Mouse (Mus musculus) naive thymus-derived CD4-positive, alpha-beta T cell, adult 2 months (primary cell): Measurements from ENCODE around the gene Gns.

Source experiments
- DNase-seq: peaks from one replicate; pipeline ENCODE4 v3.0.0-alpha.2; 2011; ENCODE audit warnings: low read depth

The Gns gene

DNA sequence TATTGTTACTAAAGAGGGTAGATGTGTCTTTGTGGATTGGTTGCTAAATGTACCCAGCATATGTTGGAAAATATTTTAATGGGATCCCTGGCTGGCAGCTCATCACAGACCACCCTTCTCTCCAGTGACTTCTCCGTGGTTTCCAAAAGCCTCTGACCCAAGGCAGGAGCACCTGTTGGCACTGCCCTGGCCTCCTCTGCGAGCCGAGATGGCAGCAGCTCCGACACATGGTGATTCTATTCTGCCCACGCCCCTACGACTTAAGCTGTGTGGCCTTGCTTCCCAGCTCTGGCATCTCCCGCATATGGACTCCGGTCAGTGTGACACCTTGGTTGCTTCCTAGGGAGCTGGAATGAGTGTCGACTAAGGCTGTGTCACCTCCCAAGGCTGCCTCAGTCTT, 38.2 kb downstream of the Gns start:
- no peak for DNase-seq

DNA sequence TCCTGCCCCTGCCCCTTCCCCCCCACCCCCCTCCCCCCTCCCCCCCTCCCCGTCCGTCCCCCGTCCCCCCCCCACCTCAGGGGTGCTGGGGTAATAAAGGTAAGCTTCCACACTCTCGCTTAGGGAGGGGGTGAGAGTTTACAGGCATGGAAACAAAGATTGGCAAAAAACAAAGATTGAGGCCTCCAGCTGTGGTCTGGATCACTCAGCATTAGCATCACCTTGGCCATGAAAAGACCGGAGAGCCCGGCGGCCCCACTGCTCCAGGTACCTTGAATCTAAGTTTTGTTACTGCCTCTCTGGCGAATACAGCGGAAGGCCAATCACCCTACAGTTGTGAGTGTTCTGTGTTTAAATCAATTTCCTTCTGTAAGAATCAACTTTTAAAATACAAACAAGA, 39.1 kb downstream of the Gns start:
- no peak for DNase-seq

DNA sequence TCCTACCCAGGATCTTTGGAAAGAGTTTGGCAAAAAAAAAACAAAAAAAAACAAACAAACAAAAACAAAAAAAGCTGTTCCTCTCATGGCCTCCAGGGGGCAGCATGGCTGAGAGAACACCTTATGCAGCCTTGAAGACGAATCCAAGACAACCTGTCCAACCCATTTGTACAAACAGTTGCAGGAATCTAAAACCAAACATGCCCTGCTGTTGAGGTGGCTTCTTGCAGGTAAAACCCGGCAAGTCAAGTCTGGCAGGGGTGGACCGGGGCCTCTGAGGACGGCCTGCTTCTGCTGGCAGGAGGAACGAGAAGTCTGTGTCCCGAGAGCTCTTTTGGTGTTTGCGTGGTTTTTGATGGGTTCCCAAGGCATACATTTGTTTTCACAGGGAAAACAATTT, 44.8 kb downstream of the Gns start:
- DNase-seq = peak; percentile 82

DNA sequence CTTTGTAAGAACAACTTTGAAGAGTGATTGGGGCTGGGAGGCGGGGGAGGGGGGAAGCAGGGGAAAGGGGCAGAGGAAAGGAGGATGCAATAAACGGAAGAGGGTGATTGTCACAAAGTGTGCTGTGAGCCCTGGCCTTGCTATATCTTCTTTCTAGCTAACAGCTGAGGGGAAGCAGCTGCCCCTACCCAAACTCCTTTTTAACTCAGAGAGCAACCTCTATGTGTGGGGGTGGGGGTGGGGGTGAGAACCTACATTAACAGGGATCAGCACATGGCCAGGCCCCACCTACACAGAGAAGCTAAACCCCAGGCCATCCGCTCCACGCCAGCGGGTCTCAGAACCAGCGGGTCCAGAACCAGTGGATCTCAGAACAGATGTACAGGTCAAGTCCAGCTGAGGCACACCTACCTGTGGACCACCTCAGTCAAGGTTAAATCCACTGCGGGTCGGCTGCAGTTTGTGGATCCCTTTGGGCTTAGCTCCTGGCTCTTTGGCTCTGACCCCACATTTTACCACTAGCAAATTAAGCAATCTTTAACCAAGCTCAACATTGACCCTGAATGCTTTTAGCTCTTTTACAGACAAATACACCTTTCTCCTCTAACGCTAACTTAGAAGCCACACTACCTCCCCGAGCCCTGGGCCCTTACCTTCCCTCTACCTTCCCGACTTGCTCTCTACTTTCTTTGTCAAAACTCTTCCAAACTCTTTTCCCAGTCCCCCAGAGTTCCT, 47.0 kb downstream of the Gns start:
- no peak for DNase-seq

DNA sequence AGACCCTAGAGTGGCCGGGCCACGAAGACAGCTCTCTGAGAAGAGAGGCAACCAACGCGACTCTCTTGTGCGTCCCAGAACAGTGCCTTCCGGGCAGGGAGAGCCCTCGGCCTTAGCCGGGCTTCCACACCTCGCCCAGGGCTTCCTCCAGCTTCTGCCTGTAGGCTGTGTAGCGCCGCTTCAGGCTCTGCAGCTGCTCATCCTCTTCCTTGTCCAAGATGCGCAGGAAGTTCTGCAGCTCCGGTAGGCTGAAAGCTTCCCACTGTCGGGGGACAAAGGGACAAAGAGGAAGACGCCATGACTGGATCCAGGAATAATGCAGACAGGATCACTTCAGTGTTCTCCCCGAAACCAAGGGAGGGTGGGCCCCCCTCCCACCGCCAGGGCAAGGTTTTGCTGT, 47.9 kb downstream of the Gns start:
- no peak for DNase-seq

DNA sequence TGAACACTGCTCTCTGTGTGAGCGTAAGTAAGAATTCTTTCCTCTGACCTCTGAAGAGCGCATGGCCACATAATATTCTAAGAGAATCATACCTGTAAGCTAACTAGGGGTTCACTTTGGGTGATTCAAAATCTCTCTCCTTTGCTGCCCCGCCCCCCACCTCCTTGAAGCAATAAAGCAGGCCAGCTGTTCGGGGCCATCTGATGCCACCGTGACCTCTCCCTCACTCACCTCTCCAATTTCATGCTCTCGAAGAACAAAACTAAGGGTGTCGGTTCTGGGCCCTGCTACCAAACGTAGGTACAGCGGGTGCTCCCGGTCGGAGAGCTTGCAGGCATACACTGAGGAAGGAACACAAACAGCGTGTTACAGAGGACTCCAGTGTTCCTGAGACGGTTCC, 49.2 kb downstream of the Gns start:
- DNase-seq = no peak

DNA sequence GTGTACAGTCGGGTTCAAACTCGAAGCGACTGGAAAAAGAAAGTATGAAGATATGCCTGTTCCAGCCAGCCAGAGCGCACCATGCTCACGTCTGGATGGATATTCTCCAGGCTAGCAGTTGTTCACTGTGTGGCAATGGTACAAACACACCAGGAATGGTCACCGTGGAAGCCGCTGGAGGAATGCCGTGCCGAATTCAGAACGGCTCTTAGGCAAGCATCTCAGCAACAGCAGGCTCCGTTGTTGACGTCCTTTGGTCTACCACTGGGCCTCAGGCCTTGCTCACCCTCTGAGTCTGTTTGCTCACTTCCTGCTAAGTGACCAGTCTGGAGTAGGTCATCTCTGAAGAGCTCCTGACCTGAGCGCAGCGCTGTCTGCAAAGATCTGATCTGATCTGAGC, 53.9 kb downstream of the Gns start:
- no peak for DNase-seq

DNA sequence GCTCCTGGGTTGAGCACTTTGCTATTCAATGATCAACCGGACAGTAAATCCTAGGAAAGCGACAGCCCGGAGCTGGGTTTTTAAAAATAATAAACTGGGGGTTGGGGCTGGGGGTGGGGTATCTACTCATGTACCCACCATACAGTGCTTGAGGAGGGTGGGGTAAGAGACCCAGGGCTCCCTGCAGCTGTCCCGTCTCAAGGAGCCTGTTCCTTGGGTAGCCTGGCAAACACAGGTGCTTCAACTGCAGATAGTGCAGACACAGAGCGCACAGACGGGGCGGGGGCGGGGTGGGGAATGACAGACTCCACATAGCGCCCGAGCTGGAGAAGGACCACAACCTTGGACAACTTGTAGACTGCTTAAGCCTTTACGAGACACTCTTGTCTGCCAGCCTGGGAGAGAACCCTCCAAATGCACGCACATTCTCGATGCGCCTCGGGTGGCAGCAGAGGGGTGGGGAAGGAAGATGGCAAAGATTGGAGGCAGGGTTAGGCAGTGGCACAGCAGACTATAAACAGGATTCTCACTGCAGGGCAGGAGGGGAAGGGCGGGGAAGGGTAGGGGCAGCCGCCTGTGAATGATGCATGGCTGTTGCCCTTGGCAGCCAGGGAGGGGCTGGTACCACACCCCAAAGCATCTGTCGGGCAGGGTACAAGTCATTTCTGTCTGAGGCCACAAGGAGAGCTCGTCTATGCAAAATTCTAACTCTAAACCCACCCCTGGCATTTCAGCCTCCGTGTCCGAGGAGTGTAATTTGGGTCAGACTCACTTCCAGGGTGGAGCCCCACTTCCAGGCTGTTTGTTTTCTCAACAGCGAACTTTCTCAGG, 55.0 kb downstream of the Gns start:
- DNase-seq = peak; percentile 89

DNA sequence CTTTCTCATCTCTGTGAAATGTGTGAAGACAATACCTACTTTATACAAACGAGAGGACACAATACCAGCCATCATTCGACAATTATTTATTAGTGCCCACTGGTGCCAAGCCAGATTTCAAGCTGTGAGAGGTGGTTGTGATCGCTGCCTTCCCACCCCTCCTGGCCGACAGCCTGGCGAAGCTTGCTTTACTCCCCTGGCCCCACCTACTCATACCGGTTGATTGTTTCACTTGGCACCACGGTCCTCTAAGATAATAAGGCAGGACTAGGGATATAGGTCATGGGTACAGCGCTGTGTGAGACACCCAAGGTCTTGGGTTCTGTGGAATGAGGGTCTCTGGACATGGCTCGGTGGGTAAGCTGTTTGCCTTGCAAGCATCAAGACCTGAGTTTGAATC, 56.1 kb downstream of the Gns start:
- no peak for DNase-seq

DNA sequence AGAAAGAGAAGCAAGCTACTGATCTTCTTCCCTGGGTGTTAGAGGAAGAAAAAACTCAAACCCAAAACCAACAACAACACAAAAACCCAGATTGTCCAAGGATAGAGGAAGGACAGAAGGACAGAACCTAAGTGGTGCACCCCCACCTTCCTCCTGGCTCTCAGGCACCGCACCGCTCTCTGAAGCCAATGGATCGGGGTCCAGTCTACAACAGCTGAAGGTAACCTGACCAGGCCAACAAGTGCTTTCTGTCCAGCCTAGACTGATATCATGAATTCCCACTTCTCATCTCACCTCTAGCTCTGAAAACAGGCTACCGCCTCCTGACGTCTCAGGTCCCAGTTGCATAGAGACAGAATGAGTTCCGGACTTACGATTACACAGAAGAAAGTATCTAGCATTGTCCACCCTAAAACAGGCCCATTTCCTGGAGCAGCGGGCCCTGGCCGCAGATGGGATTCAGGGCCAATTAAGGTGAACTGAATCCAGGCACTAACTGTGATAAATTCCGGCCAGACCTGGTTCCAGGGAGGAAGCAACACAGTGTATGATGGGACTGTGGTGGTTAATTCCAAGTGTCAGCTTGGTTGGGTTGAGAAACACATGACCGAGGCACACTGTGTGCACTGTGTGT, 56.9 kb downstream of the Gns start:
- no peak for DNase-seq

DNA sequence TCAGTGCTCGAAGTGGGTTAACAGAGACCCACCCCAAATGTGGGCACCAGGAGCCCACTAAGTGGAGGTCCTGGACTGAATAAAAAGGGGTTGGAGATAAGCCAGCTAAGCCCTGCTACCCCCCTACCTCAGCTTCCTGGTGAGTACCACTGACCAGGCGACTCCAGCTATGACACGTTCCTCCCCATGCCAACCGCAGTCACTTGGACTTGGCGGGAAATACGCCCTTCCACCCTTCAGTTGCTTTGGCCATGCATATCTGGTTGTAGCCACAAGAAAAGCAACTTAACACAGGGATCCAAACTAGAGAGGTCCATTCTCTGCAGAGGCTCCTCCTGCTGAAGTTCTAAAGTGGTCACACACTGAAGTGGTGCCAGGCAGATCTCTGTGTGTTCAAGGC, 57.4 kb downstream of the Gns start:
- no peak for DNase-seq

DNA sequence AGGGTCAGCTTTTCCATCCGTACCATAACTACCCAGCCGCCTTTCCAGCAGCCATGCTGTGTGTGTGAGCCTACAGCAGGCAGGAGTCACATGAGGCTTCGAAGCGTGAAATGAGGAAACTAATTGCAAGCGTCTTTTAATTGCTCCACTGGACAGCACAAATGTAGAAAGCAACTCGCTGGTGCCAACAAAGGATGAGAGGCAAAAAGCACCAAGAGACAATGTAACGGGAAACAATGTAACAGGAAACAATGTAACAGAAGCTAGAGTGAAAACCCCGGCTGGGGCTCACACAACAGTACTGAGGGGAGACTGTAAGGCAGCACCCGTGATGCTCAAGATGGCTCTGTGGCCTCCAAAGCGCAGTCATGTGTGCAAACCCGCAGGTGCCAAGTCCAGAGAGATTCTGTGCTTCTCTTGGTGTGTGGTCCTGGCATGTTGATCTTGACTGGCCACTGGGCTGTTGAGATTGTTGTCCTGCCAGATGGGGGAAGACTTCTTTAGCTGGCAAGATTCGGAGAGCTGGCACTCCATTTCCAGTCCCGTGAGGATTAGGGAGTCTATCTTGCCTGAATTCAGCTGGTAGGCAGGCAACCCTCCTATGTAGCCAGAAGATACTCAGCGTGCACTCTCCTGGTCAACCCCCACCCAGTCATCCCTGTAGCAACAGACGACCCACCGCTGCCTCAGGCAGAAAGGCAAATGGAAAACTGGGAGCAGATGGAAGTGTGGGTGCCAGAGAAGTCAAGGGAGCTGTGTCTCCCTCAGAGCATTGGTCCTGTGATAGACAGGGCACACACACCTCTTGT, 58.9 kb downstream of the Gns start:
- no peak for DNase-seq

DNA sequence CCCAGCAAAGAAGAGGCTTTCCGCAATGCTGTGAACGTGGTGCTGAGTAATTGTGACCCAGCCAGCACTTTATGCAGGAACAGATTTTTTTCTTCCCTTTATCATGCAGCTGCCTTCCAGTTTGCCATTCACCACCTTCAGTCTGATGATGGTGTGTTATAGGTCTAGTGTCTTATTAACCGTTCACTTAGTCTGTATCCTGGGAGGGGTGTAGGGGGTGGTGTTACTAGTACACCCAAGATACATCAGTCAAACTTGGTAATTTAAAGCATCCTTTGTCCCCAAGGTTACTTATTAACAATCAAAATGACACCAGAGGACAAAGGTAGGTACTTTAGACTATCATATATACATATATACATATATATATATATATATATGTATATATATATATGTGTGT, 59.6 kb downstream of the Gns start:
- DNase-seq = no peak

DNA sequence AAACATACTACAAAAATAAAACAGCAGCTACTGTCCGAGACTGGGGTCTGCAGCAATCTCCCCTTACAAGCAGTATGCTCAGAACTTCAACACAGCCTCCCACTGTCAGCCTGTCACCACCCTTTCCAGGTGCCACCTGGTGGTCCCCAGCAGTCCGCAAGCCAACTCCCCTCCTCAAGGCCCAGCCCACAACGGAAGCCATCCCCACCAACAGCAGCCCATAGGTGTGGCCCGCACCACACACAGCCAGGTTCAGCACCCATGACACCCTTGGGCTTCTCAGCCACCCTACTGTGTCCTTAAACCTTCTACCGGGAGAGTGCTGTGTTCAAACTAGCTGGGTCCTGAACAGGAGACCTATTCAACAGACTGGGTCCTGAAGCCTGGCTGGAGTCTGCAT, 60.2 kb downstream of the Gns start:
- DNase-seq = no peak

DNA sequence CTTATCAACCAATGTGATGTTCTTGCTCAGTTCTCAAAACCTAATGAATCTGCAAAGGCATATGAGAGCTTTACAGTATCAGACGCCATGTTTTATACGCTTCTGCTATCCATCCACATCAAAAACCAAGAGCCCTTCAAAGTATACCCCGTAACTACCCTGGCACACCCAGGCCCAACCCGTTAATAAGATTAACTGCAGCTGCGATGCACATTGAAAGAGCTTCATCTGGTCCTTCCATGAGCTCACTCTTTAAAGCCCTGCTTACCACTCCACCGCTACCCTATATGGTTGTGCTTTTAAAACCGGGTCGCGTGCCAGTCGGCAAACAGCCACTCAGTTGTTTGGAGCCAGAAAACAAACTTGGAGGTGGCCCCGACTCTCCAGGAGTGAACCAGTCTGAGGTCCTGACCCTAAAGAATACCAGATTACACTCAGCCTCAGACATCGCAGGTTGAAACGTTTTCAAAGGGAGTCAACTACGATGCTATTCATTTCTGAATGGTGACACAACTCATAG, 60.7 kb downstream of the Gns start:
- no peak for DNase-seq

DNA sequence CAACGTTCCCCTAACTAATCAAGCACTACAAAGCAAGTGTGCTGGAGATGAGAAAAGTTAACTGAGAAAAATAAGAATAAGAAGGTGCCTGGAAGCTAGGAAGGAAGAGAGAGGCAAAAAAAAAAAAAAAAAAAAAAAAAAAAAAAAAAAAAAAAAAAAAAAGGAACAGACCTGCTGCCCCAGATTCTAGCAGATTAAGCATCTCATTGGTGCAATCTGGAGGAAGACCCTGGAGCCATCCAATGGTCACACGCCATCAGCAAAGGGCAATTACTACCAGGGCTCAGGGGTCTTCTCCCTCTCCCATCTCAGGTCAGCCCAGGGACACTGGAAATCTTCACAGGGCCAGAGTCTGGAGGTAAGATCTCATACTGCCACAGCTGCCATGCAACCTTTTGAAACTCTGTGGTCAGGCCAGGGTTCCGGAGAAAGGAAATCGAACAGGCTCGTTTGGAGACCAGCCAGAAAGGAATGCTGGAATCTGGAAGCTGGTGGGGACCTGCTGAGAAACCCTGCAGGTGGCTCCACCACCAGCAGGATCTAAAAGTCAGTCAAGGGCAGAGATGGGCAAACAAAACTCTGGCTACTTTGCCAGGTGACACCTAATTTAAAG, 61.7 kb downstream of the Gns start:
- DNase-seq = peak; percentile 41

DNA sequence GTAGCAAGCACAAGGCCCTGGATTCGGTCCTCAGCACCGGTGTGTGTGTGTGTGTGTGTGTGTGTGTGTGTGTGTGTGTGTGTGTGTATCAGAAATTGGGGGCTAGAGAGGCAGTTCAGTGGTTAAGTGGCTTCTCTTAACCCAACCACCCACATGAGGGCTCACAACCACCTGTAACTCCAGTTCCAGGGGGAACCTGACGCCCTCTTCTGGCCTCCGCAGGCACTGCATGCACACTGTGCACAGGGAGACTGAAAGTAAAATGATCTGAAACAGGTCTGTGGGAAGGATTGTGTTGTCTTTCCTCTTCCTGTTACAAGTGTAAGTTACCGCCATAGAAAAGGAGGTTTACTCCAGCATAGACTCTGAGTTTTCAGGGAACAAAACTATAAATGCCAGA, 62.2 kb downstream of the Gns start:
- DNase-seq = peak; percentile 73

DNA sequence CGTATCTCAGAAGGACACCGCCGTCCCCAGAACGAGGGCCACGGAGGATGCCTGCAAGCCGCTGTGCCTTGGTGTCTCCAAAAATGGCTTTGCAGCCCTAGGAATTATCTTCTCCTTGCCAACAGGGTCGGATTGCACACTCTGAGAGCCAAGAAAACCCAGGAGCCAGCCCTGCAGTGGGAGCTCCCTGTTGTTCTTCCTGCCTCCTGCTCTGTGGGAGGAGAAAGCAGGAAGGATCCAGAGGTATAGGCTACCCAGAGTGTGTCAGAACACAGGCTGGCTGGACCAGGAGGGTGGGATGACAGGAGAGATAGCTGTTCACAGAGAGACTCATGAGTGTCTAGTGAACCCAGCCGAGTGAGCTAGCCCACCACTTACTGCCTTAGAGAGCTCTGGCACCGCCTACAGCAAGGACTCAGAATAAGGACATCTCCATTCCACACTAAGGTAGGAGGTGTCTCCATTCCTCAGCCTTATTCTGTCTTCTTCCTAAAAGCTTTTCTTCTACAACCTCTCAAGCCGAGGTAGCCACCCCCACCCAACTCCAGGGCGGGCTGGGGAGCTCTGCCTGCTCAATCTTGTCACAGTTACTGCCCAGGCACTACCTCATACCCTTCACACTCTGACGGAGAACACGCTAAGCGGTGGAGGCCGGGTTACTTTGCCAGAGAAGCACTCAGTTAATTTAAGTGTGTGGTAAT, 63.3 kb downstream of the Gns start:
- DNase-seq = no peak

DNA sequence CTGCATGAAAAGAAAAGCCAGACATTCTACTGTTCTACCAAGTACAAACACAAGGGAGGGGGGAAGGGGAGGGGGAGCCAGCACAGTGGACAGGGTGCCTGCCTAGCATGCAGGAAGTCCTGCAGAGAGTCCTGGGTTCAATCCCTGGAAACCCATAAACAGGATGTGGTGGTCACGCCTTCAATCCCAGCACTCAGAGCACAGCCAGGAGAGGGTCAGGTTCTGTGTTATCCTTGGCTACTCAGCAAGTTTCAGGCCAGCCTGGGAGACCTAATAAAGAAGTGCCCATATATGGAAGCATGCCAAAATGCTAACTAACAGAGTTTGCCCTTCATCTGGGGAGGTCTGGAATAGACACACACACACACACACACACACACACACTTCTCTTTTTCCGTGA, 64.2 kb downstream of the Gns start:
- DNase-seq = peak; percentile 49

DNA sequence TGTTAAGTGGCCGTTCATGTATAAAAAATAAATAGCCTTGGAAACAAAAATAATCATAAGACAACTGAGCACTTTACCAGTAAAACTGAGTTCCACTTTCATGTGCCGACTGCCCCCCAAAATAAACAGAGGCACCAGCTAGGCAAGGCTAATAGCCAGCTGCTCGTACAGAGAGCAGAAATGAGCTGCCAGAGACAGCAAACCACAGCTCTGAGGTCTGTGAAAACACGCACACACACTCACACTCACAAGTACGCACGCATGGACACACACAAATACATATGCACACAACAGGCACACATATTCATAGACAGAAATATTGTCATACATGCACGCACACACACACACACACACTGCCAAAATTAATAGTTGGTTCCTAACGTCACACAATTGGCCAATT, 64.7 kb downstream of the Gns start:
- DNase-seq = peak; percentile 43
